Mouse (Mus musculus) heart, embryonic 12.5 days (tissue): ENCODE data around the gene Stk26. TPM values are rescaled to one million over a fixed set of nuclear protein-coding genes. Genes with fewer than 3 reads are reported as not detected.

Experiments used
- ATAC-seq: fragments of 200-750 bp; cut with Nextera tagmentation; 2 replicates; pipeline ENCODE4 v1.8.0; 2017; ENCODE audit warnings: moderate TSS enrichment, moderate library complexity; ENCODE audit not compliant: insufficient number of reproducible peaks, low FRiP score
- H3K27ac ChIP-seq: fragments of 300-500 bp; sonication (generic); 2 replicates; pipeline ENCODE4 v1.5.1; 2016; ENCODE audit warnings: mild to moderate bottlenecking, moderate library complexity; ENCODE audit not compliant: poor library complexity, severe bottlenecking
- H3K27me3 ChIP-seq: fragments of 300-500 bp; sonication (generic); replicated peaks from 2 replicates; pipeline ENCODE4 v1.6.1; 2016; ENCODE audit warnings: mild to moderate bottlenecking, moderate library complexity
- H3K36me3 ChIP-seq: fragments of 300-500 bp; sonication (generic); 2 replicates; pipeline ENCODE4 v1.6.1; 2016; ENCODE audit warnings: mild to moderate bottlenecking, moderate library complexity
- H3K4me1 ChIP-seq: fragments of 300-500 bp; sonication (generic); replicated peaks from 2 replicates; pipeline ENCODE4 v1.6.1; 2016; ENCODE audit warnings: mild to moderate bottlenecking
- H3K4me2 ChIP-seq: fragments of 300-500 bp; sonication (generic); 2 replicates; pipeline ENCODE4 v1.6.1; 2016; ENCODE audit warnings: mild to moderate bottlenecking, moderate library complexity
- H3K4me3 ChIP-seq: fragments of 300-500 bp; sonication (generic); 2 replicates; pipeline ENCODE4 v1.5.1; 2016; ENCODE audit warnings: mild to moderate bottlenecking
- H3K9ac ChIP-seq: fragments of 300-500 bp; sonication (generic); 2 replicates; pipeline ENCODE4 v1.6.1; 2016; ENCODE audit warnings: mild to moderate bottlenecking, moderate library complexity
- H3K9me3 ChIP-seq: fragments of 300-500 bp; sonication (generic); replicated peaks from 2 replicates; pipeline ENCODE4 v1.6.1; 2016; ENCODE audit warnings: mild to moderate bottlenecking, moderate library complexity
- WGBS: fragments of 180-500 bp; shearing (Covaris S2); methylation state at CpG from one replicate; pipeline ENCODE4 v1.1.7; 2016; 5-methylcytosine and 5-hydroxymethylcytosine counted together
- polyA plus RNA-seq: library from polyadenylated mRNA; unstranded; fragments of >200 nt; fragmentation: Nextera tagmentation; extraction: Ambion mirVana; gene quantifications from 2 replicates; pipeline ENCODE4 v1.2.1, GENCODE M21; 2016

The Stk26 gene
- polyA plus RNA-seq, 1 experiment from 2014 or later: 9.6 TPM

GRCm38 (mm10) chrX:50926893-50927545 lies 86.2 kb downstream of the Stk26 start:
- no peaks in the 10 kb centered on the region for H3K9me3 ChIP-seq
- H3K27ac ChIP-seq: no peak overlapping the region
- ATAC-seq: no peak
- H3K4me1 ChIP-seq: no peaks in the 10 kb centered on the region
- H3K9ac ChIP-seq: no peak overlapping the region
- H3K4me2 ChIP-seq: no peak overlapping the region
- H3K27me3 ChIP-seq: no peaks in the 10 kb centered on the region
- H3K4me3 ChIP-seq: no peak overlapping the region
- WGBS: 56% methylated on average over 10 of the region's 10 CpGs
- no peaks in the 10 kb centered on the region for H3K36me3 ChIP-seq

DNA sequence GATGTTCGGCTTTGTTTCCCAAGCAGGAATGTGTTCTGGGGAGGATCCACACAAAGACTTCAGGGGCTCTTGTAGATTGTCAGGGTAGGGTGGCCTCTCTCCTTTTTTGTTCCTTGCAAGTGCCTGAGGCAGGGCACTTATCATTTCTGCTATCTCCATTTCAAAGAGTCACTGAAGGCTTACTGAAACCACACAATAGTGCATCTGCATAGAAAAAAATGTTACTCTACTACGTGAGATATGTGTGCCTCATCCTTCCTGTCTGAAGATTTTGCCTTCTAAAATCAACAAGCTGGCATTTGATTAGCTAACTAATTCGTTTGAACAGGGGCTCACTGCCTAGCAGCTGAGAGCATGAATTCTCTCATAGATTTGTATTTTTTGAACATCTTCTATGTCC lies 89.5 kb downstream of the Stk26 start:
- no peaks in the 10 kb centered on the region for H3K9me3 ChIP-seq

GRCm38 (mm10) chrX:50937117-50937516 lies 96.3 kb downstream of the Stk26 start:
- 75% methylated on average over 3 of the region's 3 CpGs for WGBS
- Histone ChIP-seq H3K9me3 (no peaks in the 10 kb centered on the region), H3K4me2 (no peak overlapping the region)

More for the DNA sequence above, 89.5 kb downstream of the Stk26 start:
- 45% methylated on average over 3 of the region's 3 CpGs for WGBS
- no peak for ATAC-seq
- Histone ChIP-seq H3K9ac (no peak overlapping the region), H3K36me3 (no peaks in the 10 kb centered on the region), H3K4me3 (no peak overlapping the region), H3K27ac (no peak overlapping the region), H3K27me3 (no peaks in the 10 kb centered on the region), H3K4me1 (peaks cover 14% of the 10 kb centered on the region), H3K4me2 (no peak overlapping the region)

GRCm38 (mm10) chrX:50942610-50943009 lies 101.8 kb downstream of the Stk26 start, which contains the start of gene Frmd7:
TSS of gene Frmd7 (minus strand) at chrX:50942710.
- Histone ChIP-seq H3K36me3 (no peaks in the 10 kb centered on the region), H3K9me3 (no peaks in the 10 kb centered on the region), H3K27me3 (no peaks in the 10 kb centered on the region), H3K4me2 (no peak within 1 kb of the TSS), H3K27ac (no peak within 1 kb of the TSS), H3K9ac (no peak within 1 kb of the TSS), H3K4me1 (no peaks in the 10 kb centered on the region), H3K4me3 (no peak within 1 kb of the TSS)
- 71% methylated on average over 14 of the region's 14 CpGs for WGBS
- no peak for ATAC-seq

More at GRCm38 (mm10) chrX:50937117-50937516, 96.3 kb downstream of the Stk26 start:
- no peak overlapping the region for H3K4me3 ChIP-seq
- H3K36me3 ChIP-seq: no peaks in the 10 kb centered on the region
- H3K9ac ChIP-seq: no peak overlapping the region
- ATAC-seq: no peak
- no peak overlapping the region for H3K27ac ChIP-seq
- peaks cover 14% of the 10 kb centered on the region for H3K4me1 ChIP-seq
- no peaks in the 10 kb centered on the region for H3K27me3 ChIP-seq

Other genes starting within 250 kb of the Stk26 start
- 0.31 and 0.32 TPM in 2 replicates for gene Frmd7, start 101.7 kb downstream of the Stk26 start, polyA plus RNA-seq
- 29.7 and 30.2 TPM in 2 replicates for gene Rap2c, start 177.0 kb downstream of the Stk26 start, polyA plus RNA-seq